Mouse (Mus musculus) left cerebral cortex, postnatal 10 days (tissue): ENCODE results near the gene Prkcb. TPM values are rescaled to one million over a fixed set of nuclear protein-coding genes. Genes with fewer than 3 reads are reported as not detected.
A peak's percentile ranks its signal among the peaks of the same experiment; 100 is the strongest.

ENCODE experiments used
- DNase-seq, 2 experiments: peaks; one replicate each; pipeline ENCODE4 v3.0.0; 2021 to 2022; ENCODE audit warnings: low spot score in 2 of 2, mixed read lengths in 1 of 2; ENCODE audit errors: extremely low spot score in 1 of 2
- intact Hi-C: fragments of 180-260 bp; cut with DNase I; formaldehyde crosslinking; loops from one replicate; pipeline ENCODE4 v1.15.1; 2025
- total RNA-seq, 2 experiments: library from RNA; stranded (reverse); gene quantifications; 2 replicates each; pipeline ENCODE4 v1.2.3; 2021

Gene Prkcb
- total RNA-seq, 2 experiments from 2014 or later = 792 to 820 TPM

- intact Hi-C loops = loop anchor here (5.0 kb wide), 1 partner anchor 93 kb away; the partner anchor contains the start of gene Cacng3
- no peak for DNase-seq
Observed at GRCm38 (mm10) chr7:122579461-122580157, 291.1 kb downstream of the Prkcb start.

- intact Hi-C loops = no loop called here
Observed at GRCm38 (mm10) chr7:122580158-122580475, 291.6 kb downstream of the Prkcb start.

GRCm38 (mm10) chr7:122584421-122585151 lies 296.0 kb downstream of the Prkcb start:
- peak; percentile 35 to 50 for DNase-seq
- intact Hi-C loops = no loop called here

More at GRCm38 (mm10) chr7:122580158-122580475, 291.6 kb downstream of the Prkcb start:
- DNase-seq = no peak

GRCm38 (mm10) chr7:122595897-122596296 lies 307.3 kb downstream of the Prkcb start:
- intact Hi-C loops = no loop called here
- peak in 1 of 2 experiments; percentile 46 for DNase-seq

GRCm38 (mm10) chr7:122596596-122597170 lies 308.1 kb downstream of the Prkcb start:
- intact Hi-C loops = no loop called here
- DNase-seq = no peak

- intact Hi-C loops = no loop called here
- DNase-seq = no peak
Observed at GRCm38 (mm10) chr7:122597313-122597712, 308.8 kb downstream of the Prkcb start.

GRCm38 (mm10) chr7:122600856-122601255 lies 312.3 kb downstream of the Prkcb start:
- intact Hi-C loops = no loop called here
- no peak for DNase-seq

GRCm38 (mm10) chr7:122605066-122605465 lies 316.5 kb downstream of the Prkcb start:
- intact Hi-C loops = no loop called here

GRCm38 (mm10) chr7:122609420-122609819 lies 320.9 kb downstream of the Prkcb start:
- DNase-seq = no peak
- intact Hi-C loops = no loop called here

More at GRCm38 (mm10) chr7:122605066-122605465, 316.5 kb downstream of the Prkcb start:
- DNase-seq = no peak

- intact Hi-C loops = no loop called here
- no peak for DNase-seq
Observed at GRCm38 (mm10) chr7:122610161-122610560, 321.6 kb downstream of the Prkcb start.

GRCm38 (mm10) chr7:122613876-122614275 lies 325.3 kb downstream of the Prkcb start:
- DNase-seq = no peak
- intact Hi-C loops = no loop called here

- no peak for DNase-seq
- intact Hi-C loops = no loop called here
Observed at GRCm38 (mm10) chr7:122622125-122622774, 333.7 kb downstream of the Prkcb start.

- DNase-seq = no peak
- intact Hi-C loops = no loop called here
Observed at GRCm38 (mm10) chr7:122623753-122624152, 335.2 kb downstream of the Prkcb start.

GRCm38 (mm10) chr7:122628050-122628449 lies 339.5 kb downstream of the Prkcb start:
- peak; percentile 15 to 52 for DNase-seq
- intact Hi-C loops = no loop called here

- intact Hi-C loops = no loop called here
- no peak for DNase-seq
Observed at GRCm38 (mm10) chr7:122630386-122630785, 341.8 kb downstream of the Prkcb start.

- DNase-seq = no peak
- intact Hi-C loops = no loop called here
Observed at GRCm38 (mm10) chr7:122631151-122631550, 342.6 kb downstream of the Prkcb start.

GRCm38 (mm10) chr7:122632946-122633345 lies 344.4 kb downstream of the Prkcb start:
- intact Hi-C loops = no loop called here
- DNase-seq = no peak

GRCm38 (mm10) chr7:122633463-122633862 lies 344.9 kb downstream of the Prkcb start:
- intact Hi-C loops = no loop called here

GRCm38 (mm10) chr7:122643676-122644075 lies 355.1 kb downstream of the Prkcb start:
- intact Hi-C loops = no loop called here
- DNase-seq = no peak

More at GRCm38 (mm10) chr7:122633463-122633862, 344.9 kb downstream of the Prkcb start:
- DNase-seq = no peak
